Mouse (Mus musculus): Measurements from ENCODE around the gene Gm19402. TPM values are rescaled to one million over a fixed set of nuclear protein-coding genes. Genes with fewer than 3 reads are reported as not detected.
"Not testable (repeated sequence)": the region's sequence is repeated elsewhere in the genome, so short reads cannot be mapped to it uniquely, and the experiment has no call there.

Gm19402 gene
- total RNA-seq (2015; ENCODE audit: low replicate concordance): not detected in 2 replicates
- total RNA-seq (2017; ENCODE audit: low replicate concordance): not detected in 2 replicates

GRCm38 (mm10) chr10:77690356-77690807 lies at the start of gene Gm19402:
Gene Gm19402 (minus strand): TSS chr10:77690757.
- ATAC-seq (replicated peaks; ENCODE audit: low FRiP score, poor library complexity, severe bottlenecking): not testable (repeated sequence)

GRCm38 (mm10) chr10:77738929-77739328 lies 48.4 kb upstream of the Gm19402 start:
- no peak for ATAC-seq (replicated peaks; ENCODE audit: low FRiP score, poor library complexity, severe bottlenecking)

GRCm38 (mm10) chr10:77735928-77736327 lies 45.4 kb upstream of the Gm19402 start:
- ATAC-seq (replicated peaks; ENCODE audit: low FRiP score, poor library complexity, severe bottlenecking): no peak

- ATAC-seq (replicated peaks; ENCODE audit: low FRiP score, poor library complexity, severe bottlenecking): no peak
These were observed 38.7 kb upstream of the Gm19402 start for GRCm38 (mm10) chr10:77729241-77729640.

- ATAC-seq (replicated peaks; ENCODE audit: low FRiP score, poor library complexity, severe bottlenecking): no peak
These were observed 37.7 kb upstream of the Gm19402 start for GRCm38 (mm10) chr10:77728280-77728679.

- no peak for ATAC-seq (replicated peaks; ENCODE audit: low FRiP score, poor library complexity, severe bottlenecking)
These were observed 35.6 kb upstream of the Gm19402 start, which contains the start of gene Gm10100 for GRCm38 (mm10) chr10:77726186-77726585. Gene Gm10100 (plus strand): TSS chr10:77726486.

GRCm38 (mm10) chr10:77724855-77725254 lies 34.3 kb upstream of the Gm19402 start:
- ATAC-seq (replicated peaks; ENCODE audit: low FRiP score, poor library complexity, severe bottlenecking): no peak

- ATAC-seq (replicated peaks; ENCODE audit: low FRiP score, poor library complexity, severe bottlenecking): not testable (repeated sequence)
These were observed 29.7 kb upstream of the Gm19402 start, which contains the start of gene Krtap12-1 for GRCm38 (mm10) chr10:77720299-77720698. Gene Krtap12-1 (plus strand): TSS chr10:77720599.

GRCm38 (mm10) chr10:77715507-77715906 lies 24.9 kb upstream of the Gm19402 start, which contains the start of gene Gm10142:
Gene Gm10142 (plus strand): TSS chr10:77715807.
- ATAC-seq (replicated peaks; ENCODE audit: low FRiP score, poor library complexity, severe bottlenecking): no peak

GRCm38 (mm10) chr10:77713734-77714133 lies 23.2 kb upstream of the Gm19402 start:
- no peak for ATAC-seq (replicated peaks; ENCODE audit: low FRiP score, poor library complexity, severe bottlenecking)

GRCm38 (mm10) chr10:77711157-77711556 lies 20.6 kb upstream of the Gm19402 start, which contains the start of gene Gm10024:
Gene Gm10024 (plus strand): TSS chr10:77711457.
- ATAC-seq (replicated peaks; ENCODE audit: low FRiP score, poor library complexity, severe bottlenecking): not testable (repeated sequence)

- no peak for ATAC-seq (replicated peaks; ENCODE audit: low FRiP score, poor library complexity, severe bottlenecking)
These were observed 19.3 kb upstream of the Gm19402 start for GRCm38 (mm10) chr10:77709831-77710230.

- no peak for ATAC-seq (replicated peaks; ENCODE audit: low FRiP score, poor library complexity, severe bottlenecking)
These were observed 15.8 kb upstream of the Gm19402 start, which contains the start of gene Gm10272 for GRCm38 (mm10) chr10:77706326-77706725. Gene Gm10272 (plus strand): TSS chr10:77706626.

GRCm38 (mm10) chr10:77697133-77697532 lies 6.6 kb upstream of the Gm19402 start, which contains the start of gene Gm9508:
Gene Gm9508 (minus strand): TSS chr10:77697233.
- ATAC-seq (replicated peaks; ENCODE audit: low FRiP score, poor library complexity, severe bottlenecking): no peak

- ATAC-seq (replicated peaks; ENCODE audit: low FRiP score, poor library complexity, severe bottlenecking): no peak
These were observed 3.5 kb downstream of the Gm19402 start for GRCm38 (mm10) chr10:77687021-77687420.

- ATAC-seq (replicated peaks; ENCODE audit: low FRiP score, poor library complexity, severe bottlenecking): no peak
These were observed 4.5 kb downstream of the Gm19402 start, which contains the start of gene Tspear for GRCm38 (mm10) chr10:77685895-77686664. Gene Tspear (plus strand): TSS chr10:77686569.

- ATAC-seq (replicated peaks; ENCODE audit: low FRiP score, poor library complexity, severe bottlenecking): no peak
These were observed 6.4 kb downstream of the Gm19402 start for GRCm38 (mm10) chr10:77684181-77684580.

- ATAC-seq (replicated peaks; ENCODE audit: low FRiP score, poor library complexity, severe bottlenecking): no peak
These were observed 7.6 kb downstream of the Gm19402 start for GRCm38 (mm10) chr10:77682994-77683393.

- ATAC-seq (replicated peaks; ENCODE audit: low FRiP score, poor library complexity, severe bottlenecking): no peak
These were observed 13.0 kb downstream of the Gm19402 start for GRCm38 (mm10) chr10:77677562-77677961.

- ATAC-seq (replicated peaks; ENCODE audit: low FRiP score, poor library complexity, severe bottlenecking): no peak
These were observed 16.8 kb downstream of the Gm19402 start for GRCm38 (mm10) chr10:77673765-77674164.

GRCm38 (mm10) chr10:77671519-77671918 lies 19.0 kb downstream of the Gm19402 start:
- ATAC-seq (replicated peaks; ENCODE audit: low FRiP score, poor library complexity, severe bottlenecking): no peak

All from erythroblast, adult 5-6 weeks (primary cell).